Mouse (Mus musculus): ENCODE results near the gene Olfr1359. TPM values are rescaled to one million over a fixed set of nuclear protein-coding genes. Genes with fewer than 3 reads are reported as not detected.
"Not testable (repeated sequence)": the region's sequence is repeated elsewhere in the genome, so short reads cannot be mapped to it uniquely, and the experiment has no call there.

The Olfr1359 gene
- polyA plus RNA-seq, 2 experiments: not detected

DNA sequence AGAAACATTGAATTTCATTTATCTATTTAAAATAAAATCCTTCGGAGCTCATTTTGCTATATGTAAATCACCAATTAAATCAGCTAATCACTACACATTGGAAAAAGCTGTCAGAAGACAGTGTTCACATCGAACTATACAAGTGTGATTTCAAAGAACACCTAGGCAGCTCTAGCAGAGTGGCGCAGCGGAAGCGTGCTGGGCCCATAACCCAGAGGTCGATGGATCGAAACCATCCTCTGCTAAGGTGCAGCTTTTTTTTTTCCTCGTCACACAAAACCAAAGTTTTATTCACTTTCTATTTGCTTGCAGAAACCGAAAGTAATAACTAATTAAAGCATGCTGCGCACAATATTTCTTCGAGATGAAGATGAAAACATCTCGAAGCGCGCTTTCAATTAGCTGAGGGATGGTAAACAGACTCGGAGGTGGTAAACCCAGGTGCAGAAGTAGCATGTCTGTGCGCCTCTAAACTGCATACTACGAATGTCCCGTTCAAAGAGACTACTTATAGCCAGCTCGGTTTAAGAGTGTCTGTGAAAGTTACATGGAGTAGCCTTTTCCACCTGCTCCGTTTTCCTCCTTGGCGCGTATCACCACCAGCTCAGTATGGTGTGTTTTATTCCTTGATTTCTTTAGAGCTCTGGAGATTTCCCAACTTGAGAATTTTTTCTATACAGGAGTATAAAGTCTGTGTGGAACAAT is 13.1 kb downstream of the Olfr1359 start:
- Histone ChIP-seq H3K9me3 (ENCODE audit: control insufficient read depth, low read length) (no peaks in the 10 kb centered on the region), H3K27me3 (ENCODE audit: control insufficient read depth, insufficient read depth, low read length) (no peaks in the 10 kb centered on the region), H3K4me1 (ENCODE audit: control insufficient read depth, insufficient read depth, low read length) (peaks cover 6% of the 10 kb centered on the region), H3K4me2 (replicated peaks; ENCODE audit: low read depth, low read length, severe bottlenecking) (peak overlapping the region; percentile 48), H3K27ac (replicated peaks; ENCODE audit: low read depth, low read length) (no peak overlapping the region), H3K36me3 (ENCODE audit: control insufficient read depth, insufficient read depth, low read length) (no peaks in the 10 kb centered on the region), H3K9ac (ENCODE audit: low read depth, low read length, severe bottlenecking) (peak overlapping the region; percentile 40), H3K4me3 (replicated peaks; ENCODE audit: low read length) (peak overlapping the region; percentile 68)
- WGBS: under 1% methylated on average over 22 of the region's 22 CpGs
- DNase-seq (ENCODE audit: low spot score) (peak; percentile 77), ATAC-seq (ENCODE audit: low FRiP score, low read depth) (peak; percentile 87)
- no peak for TF ChIP-seq POLR2A (IDR thresholded peaks at IDR 0.05; ENCODE audit: borderline replicate concordance, extremely low read depth, insufficient read depth, insufficient read length)

DNA sequence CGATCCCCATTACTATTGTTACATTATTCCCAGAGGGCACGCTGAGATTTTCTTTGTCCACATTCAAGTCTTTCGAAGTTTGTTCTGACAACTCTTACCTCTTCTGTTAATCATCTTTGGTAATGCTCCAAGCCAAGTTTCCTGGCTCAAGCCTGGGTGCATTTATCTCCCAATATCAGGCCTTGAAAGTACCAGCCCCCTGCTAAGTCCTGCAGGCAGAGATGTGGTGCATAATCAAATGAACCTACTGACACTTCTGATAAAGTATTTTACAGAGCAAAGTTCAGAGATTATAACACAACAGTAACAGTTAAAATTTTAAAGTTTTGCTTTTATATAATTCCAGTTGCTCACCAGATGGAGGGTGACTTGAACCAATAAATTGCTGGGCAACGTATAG is 13.8 kb downstream of the Olfr1359 start:
- Histone ChIP-seq H3K36me3 (ENCODE audit: control insufficient read depth, insufficient read depth, low read length) (no peaks in the 10 kb centered on the region), H3K27ac (replicated peaks; ENCODE audit: low read depth, low read length) (no peak overlapping the region), H3K27me3 (ENCODE audit: control insufficient read depth, insufficient read depth, low read length) (no peaks in the 10 kb centered on the region), H3K9me3 (ENCODE audit: control insufficient read depth, low read length) (no peaks in the 10 kb centered on the region), H3K4me3 (replicated peaks; ENCODE audit: low read length) (peak overlapping the region; percentile 68), H3K4me1 (ENCODE audit: control insufficient read depth, insufficient read depth, low read length) (peaks cover 6% of the 10 kb centered on the region), H3K4me2 (replicated peaks; ENCODE audit: low read depth, low read length, severe bottlenecking) (peak overlapping the region; percentile 48), H3K9ac (ENCODE audit: low read depth, low read length, severe bottlenecking) (no peak overlapping the region)
- TF ChIP-seq POLR2A (IDR thresholded peaks at IDR 0.05; ENCODE audit: borderline replicate concordance, extremely low read depth, insufficient read depth, insufficient read length): no peak
- WGBS: 30% methylated on average over 4 of the region's 4 CpGs
- ATAC-seq (ENCODE audit: low FRiP score, low read depth) (no peak), DNase-seq (ENCODE audit: low spot score) (no peak)

DNA sequence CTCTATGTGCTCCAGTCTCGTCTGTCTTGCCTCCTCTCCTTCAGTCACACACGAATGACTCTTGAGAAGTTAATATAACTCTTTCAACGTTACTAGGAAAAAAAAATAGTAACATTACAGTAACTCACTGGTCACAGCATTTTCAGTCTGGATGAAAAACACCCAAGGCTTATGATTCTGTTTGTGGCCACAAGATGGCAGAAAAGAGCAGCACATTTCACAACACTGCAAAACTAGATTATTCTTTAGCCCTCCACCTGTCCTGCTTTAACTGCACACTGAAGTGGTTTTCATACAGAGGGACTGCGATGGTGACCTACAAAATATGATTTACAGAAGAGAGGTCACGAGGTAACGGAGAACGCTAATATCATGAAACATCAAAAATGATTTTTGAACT is 16.8 kb downstream of the Olfr1359 start:
- no peak for TF ChIP-seq POLR2A (IDR thresholded peaks at IDR 0.05; ENCODE audit: borderline replicate concordance, extremely low read depth, insufficient read depth, insufficient read length)
- DNase-seq (ENCODE audit: low spot score) (peak; percentile 83), ATAC-seq (ENCODE audit: low FRiP score, low read depth) (no peak)
- Histone ChIP-seq H3K9ac (ENCODE audit: low read depth, low read length, severe bottlenecking) (peak overlapping the region; percentile 59), H3K4me1 (ENCODE audit: control insufficient read depth, insufficient read depth, low read length) (peaks cover 12% of the 10 kb centered on the region), H3K27ac (replicated peaks; ENCODE audit: low read depth, low read length) (peak overlapping the region; percentile 84), H3K36me3 (ENCODE audit: control insufficient read depth, insufficient read depth, low read length) (no peaks in the 10 kb centered on the region), H3K9me3 (ENCODE audit: control insufficient read depth, low read length) (no peaks in the 10 kb centered on the region), H3K4me2 (replicated peaks; ENCODE audit: low read depth, low read length, severe bottlenecking) (peak overlapping the region; percentile 79), H3K4me3 (replicated peaks; ENCODE audit: low read length) (peak overlapping the region; percentile 42), H3K27me3 (ENCODE audit: control insufficient read depth, insufficient read depth, low read length) (no peaks in the 10 kb centered on the region)
- 3% methylated on average over 7 of the region's 7 CpGs for WGBS

DNA sequence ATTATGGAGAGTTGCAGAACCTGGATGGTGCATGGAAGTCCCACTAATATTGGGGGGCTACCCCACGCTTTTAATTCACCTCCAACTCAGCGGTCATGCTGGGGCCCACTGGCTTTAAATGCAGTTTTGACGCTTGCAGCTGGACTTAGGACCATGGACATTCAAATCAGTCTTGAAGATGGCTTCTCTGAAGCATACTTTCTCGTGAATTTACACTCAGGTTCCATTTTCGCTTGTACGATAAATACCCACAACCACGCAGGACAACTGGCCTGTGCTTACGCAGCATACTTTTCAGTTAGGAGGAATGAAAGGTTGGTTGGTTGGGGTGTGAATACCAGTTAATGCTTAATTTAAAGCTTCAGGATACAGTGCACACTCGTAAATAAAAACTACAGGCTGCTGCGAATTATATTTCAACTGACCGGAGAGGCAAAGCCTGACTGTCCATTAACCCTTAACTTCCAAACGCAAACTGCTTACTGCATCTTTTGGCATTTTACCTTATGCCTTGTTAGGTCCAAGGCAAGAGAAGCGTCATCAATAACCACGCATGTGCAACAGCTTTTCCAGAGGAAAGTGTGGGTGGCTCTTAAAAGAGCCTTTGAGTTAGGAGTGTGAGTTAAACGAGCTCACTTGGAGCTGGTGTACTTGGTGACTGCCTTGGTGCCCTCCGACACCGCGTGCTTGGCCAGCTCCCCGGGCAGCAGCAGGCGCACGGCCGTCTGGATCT is 17.4 kb downstream of the Olfr1359 start:
- Histone ChIP-seq H3K36me3 (ENCODE audit: control insufficient read depth, insufficient read depth, low read length) (no peaks in the 10 kb centered on the region), H3K9me3 (ENCODE audit: control insufficient read depth, low read length) (no peaks in the 10 kb centered on the region), H3K27ac (replicated peaks; ENCODE audit: low read depth, low read length) (peak overlapping the region; percentile 84), H3K9ac (ENCODE audit: low read depth, low read length, severe bottlenecking) (peak overlapping the region; percentile 59), H3K27me3 (ENCODE audit: control insufficient read depth, insufficient read depth, low read length) (no peaks in the 10 kb centered on the region), H3K4me1 (ENCODE audit: control insufficient read depth, insufficient read depth, low read length) (peaks cover 16% of the 10 kb centered on the region), H3K4me3 (replicated peaks; ENCODE audit: low read length) (peak overlapping the region; percentile 42), H3K4me2 (replicated peaks; ENCODE audit: low read depth, low read length, severe bottlenecking) (peak overlapping the region; percentile 79)
- 1% methylated on average over 19 of the region's 22 CpGs for WGBS
- ATAC-seq (ENCODE audit: low FRiP score, low read depth) (no peak), DNase-seq (ENCODE audit: low spot score) (peak; percentile 35)
- no peak for TF ChIP-seq POLR2A (IDR thresholded peaks at IDR 0.05; ENCODE audit: borderline replicate concordance, extremely low read depth, insufficient read depth, insufficient read length)

DNA sequence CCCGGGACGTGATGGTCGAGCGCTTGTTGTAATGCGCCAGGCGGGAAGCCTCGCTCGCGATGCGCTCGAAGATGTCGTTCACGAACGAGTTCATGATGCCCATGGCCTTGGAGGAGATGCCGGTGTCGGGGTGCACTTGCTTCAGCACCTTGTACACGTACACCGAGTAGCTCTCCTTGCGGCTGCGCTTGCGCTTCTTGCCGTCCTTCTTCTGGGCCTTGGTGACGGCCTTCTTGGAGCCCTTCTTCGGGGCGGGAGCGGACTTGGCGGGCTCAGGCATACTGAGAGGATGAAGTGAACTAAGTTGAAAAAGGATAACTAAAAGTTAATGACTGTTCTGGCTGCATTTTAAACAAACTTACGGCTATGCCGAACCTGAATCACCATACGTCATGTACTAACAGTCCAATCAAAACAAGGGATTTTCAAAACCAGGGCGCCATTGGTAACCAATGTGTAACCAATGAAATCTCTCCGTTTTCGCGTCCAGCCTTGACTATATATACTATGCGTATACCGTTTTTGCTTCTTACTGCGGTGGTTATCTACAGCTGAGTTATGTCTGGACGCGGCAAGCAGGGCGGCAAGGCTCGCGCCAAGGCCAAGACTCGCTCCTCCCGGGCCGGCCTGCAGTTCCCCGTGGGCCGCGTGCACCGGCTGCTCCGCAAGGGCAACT is 18.1 kb downstream of the Olfr1359 start, which contains the start of the genes Hist1h2bl and Hist1h2ai:
Gene Hist1h2bl (minus strand): TSS at position 280 of the 676 bp plus-strand sequence.
Gene Hist1h2ai (plus strand): TSS at position 559 of the 676 bp plus-strand sequence.
- DNase-seq (ENCODE audit: low spot score) (peak; percentile 99), ATAC-seq (ENCODE audit: low FRiP score, low read depth) (peak; percentile 91)
- not testable (repeated sequence) for H3K9me3 ChIP-seq (ENCODE audit: control insufficient read depth, low read length); H3K36me3 ChIP-seq (ENCODE audit: control insufficient read depth, insufficient read depth, low read length); H3K27me3 ChIP-seq (ENCODE audit: control insufficient read depth, insufficient read depth, low read length)
- 3% methylated on average over 24 of the region's 50 CpGs for WGBS
- peak within 1 kb of the TSS; percentile 42 for H3K4me3 ChIP-seq (replicated peaks; ENCODE audit: low read length)
- H3K9ac ChIP-seq (ENCODE audit: low read depth, low read length, severe bottlenecking): peak within 1 kb of the TSS; percentile 68
- H3K4me1 ChIP-seq (ENCODE audit: control insufficient read depth, insufficient read depth, low read length): peaks cover 22% of the 10 kb centered on the region
- peak within 1 kb of the TSS; percentile 93 for H3K27ac ChIP-seq (replicated peaks; ENCODE audit: low read depth, low read length)
- peak within 1 kb of the TSS; percentile 79 for H3K4me2 ChIP-seq (replicated peaks; ENCODE audit: low read depth, low read length, severe bottlenecking)
- TF ChIP-seq POLR2A (IDR thresholded peaks at IDR 0.05; ENCODE audit: borderline replicate concordance, extremely low read depth, insufficient read depth, insufficient read length): peak; percentile 84; the same call in 1 of the 2 replicates

All from limb, embryonic 14.5 days (tissue).